Mouse (Mus musculus): ENCODE results near the gene Col4a2. TPM values are rescaled to one million over a fixed set of nuclear protein-coding genes. Genes with fewer than 3 reads are reported as not detected.

Gene Col4a2
- polyA plus RNA-seq, 1 experiment = 8.4 TPM

GRCm38 (mm10) chr8:11384841-11385240 is 72.2 kb downstream of the Col4a2 start:
- no peak for TF ChIP-seq CTCF (IDR thresholded peaks at IDR 0.05; ENCODE audit: control insufficient read depth, insufficient read depth, insufficient replicate concordance, low read depth, low read length)
- no peak for TF ChIP-seq POLR2A (IDR thresholded peaks at IDR 0.05; ENCODE audit: control insufficient read depth, low read depth, low read length)
- H3K36me3 ChIP-seq (ENCODE audit: control insufficient read depth, insufficient read depth, low read length) = no peaks in the 10 kb centered on the region
- peak overlapping the region; percentile 79 for H3K27ac ChIP-seq (ENCODE audit: control insufficient read depth, insufficient read depth, low read depth, low read length)
- H3K4me3 ChIP-seq (ENCODE audit: control insufficient read depth, low read depth, low read length) = no peak overlapping the region
- H3K27me3 ChIP-seq (ENCODE audit: control insufficient read depth, insufficient read depth, low read length) = no peaks in the 10 kb centered on the region
- H3K4me1 ChIP-seq (ENCODE audit: control insufficient read depth, insufficient read depth, low read length) = peaks cover 3% of the 10 kb centered on the region

- peak overlapping the region; percentile 79 for H3K27ac ChIP-seq (ENCODE audit: control insufficient read depth, insufficient read depth, low read depth, low read length)
- H3K4me3 ChIP-seq (ENCODE audit: control insufficient read depth, low read depth, low read length) = no peak overlapping the region
- H3K4me1 ChIP-seq (ENCODE audit: control insufficient read depth, insufficient read depth, low read length) = peaks cover 3% of the 10 kb centered on the region
- TF ChIP-seq POLR2A (IDR thresholded peaks at IDR 0.05; ENCODE audit: control insufficient read depth, low read depth, low read length) (no peak), CTCF (IDR thresholded peaks at IDR 0.05; ENCODE audit: control insufficient read depth, insufficient read depth, insufficient replicate concordance, low read depth, low read length) (no peak)
- H3K27me3 ChIP-seq (ENCODE audit: control insufficient read depth, insufficient read depth, low read length) = no peaks in the 10 kb centered on the region
- no peaks in the 10 kb centered on the region for H3K36me3 ChIP-seq (ENCODE audit: control insufficient read depth, insufficient read depth, low read length)
Observed at GRCm38 (mm10) chr8:11385272-11385905, 72.8 kb downstream of the Col4a2 start.

GRCm38 (mm10) chr8:11387282-11387681 is 74.7 kb downstream of the Col4a2 start:
- no peak overlapping the region for H3K4me3 ChIP-seq (ENCODE audit: control insufficient read depth, low read depth, low read length)
- no peak overlapping the region for H3K27ac ChIP-seq (ENCODE audit: control insufficient read depth, insufficient read depth, low read depth, low read length)
- H3K27me3 ChIP-seq (ENCODE audit: control insufficient read depth, insufficient read depth, low read length) = no peaks in the 10 kb centered on the region
- H3K4me1 ChIP-seq (ENCODE audit: control insufficient read depth, insufficient read depth, low read length) = peaks cover 3% of the 10 kb centered on the region
- H3K36me3 ChIP-seq (ENCODE audit: control insufficient read depth, insufficient read depth, low read length) = no peaks in the 10 kb centered on the region
- TF ChIP-seq CTCF (IDR thresholded peaks at IDR 0.05; ENCODE audit: control insufficient read depth, insufficient read depth, insufficient replicate concordance, low read depth, low read length) = no peak
- no peak for TF ChIP-seq POLR2A (IDR thresholded peaks at IDR 0.05; ENCODE audit: control insufficient read depth, low read depth, low read length)

- Histone ChIP-seq H3K4me3 (ENCODE audit: control insufficient read depth, low read depth, low read length) (no peak overlapping the region), H3K27me3 (ENCODE audit: control insufficient read depth, insufficient read depth, low read length) (no peaks in the 10 kb centered on the region), H3K27ac (ENCODE audit: control insufficient read depth, insufficient read depth, low read depth, low read length) (no peak overlapping the region; the same call in 1 of the 2 replicates), H3K36me3 (ENCODE audit: control insufficient read depth, insufficient read depth, low read length) (no peaks in the 10 kb centered on the region), H3K4me1 (ENCODE audit: control insufficient read depth, insufficient read depth, low read length) (peaks cover 2% of the 10 kb centered on the region)
- TF ChIP-seq POLR2A (IDR thresholded peaks at IDR 0.05; ENCODE audit: control insufficient read depth, low read depth, low read length) (no peak), CTCF (IDR thresholded peaks at IDR 0.05; ENCODE audit: control insufficient read depth, insufficient read depth, insufficient replicate concordance, low read depth, low read length) (no peak)
Observed at GRCm38 (mm10) chr8:11389275-11390050, 76.9 kb downstream of the Col4a2 start.

GRCm38 (mm10) chr8:11392739-11393138 is 80.1 kb downstream of the Col4a2 start:
- TF ChIP-seq POLR2A (IDR thresholded peaks at IDR 0.05; ENCODE audit: control insufficient read depth, low read depth, low read length) = no peak
- peak; percentile 75; the same call in 1 of the 2 replicates for TF ChIP-seq CTCF (IDR thresholded peaks at IDR 0.05; ENCODE audit: control insufficient read depth, insufficient read depth, insufficient replicate concordance, low read depth, low read length)
- no peak overlapping the region for H3K4me3 ChIP-seq (ENCODE audit: control insufficient read depth, low read depth, low read length)
- no peaks in the 10 kb centered on the region for H3K36me3 ChIP-seq (ENCODE audit: control insufficient read depth, insufficient read depth, low read length)
- no peaks in the 10 kb centered on the region for H3K27me3 ChIP-seq (ENCODE audit: control insufficient read depth, insufficient read depth, low read length)
- H3K27ac ChIP-seq (ENCODE audit: control insufficient read depth, insufficient read depth, low read depth, low read length) = peak overlapping the region; percentile 58
- H3K4me1 ChIP-seq (ENCODE audit: control insufficient read depth, insufficient read depth, low read length) = no peaks in the 10 kb centered on the region; the same call in 1 of the 2 replicates

- TF ChIP-seq CTCF (IDR thresholded peaks at IDR 0.05; ENCODE audit: control insufficient read depth, insufficient read depth, insufficient replicate concordance, low read depth, low read length) (no peak), POLR2A (IDR thresholded peaks at IDR 0.05; ENCODE audit: control insufficient read depth, low read depth, low read length) (no peak)
- no peak overlapping the region for H3K4me3 ChIP-seq (ENCODE audit: control insufficient read depth, low read depth, low read length)
- no peaks in the 10 kb centered on the region; the same call in 1 of the 2 replicates for H3K4me1 ChIP-seq (ENCODE audit: control insufficient read depth, insufficient read depth, low read length)
- no peaks in the 10 kb centered on the region for H3K36me3 ChIP-seq (ENCODE audit: control insufficient read depth, insufficient read depth, low read length)
- H3K27me3 ChIP-seq (ENCODE audit: control insufficient read depth, insufficient read depth, low read length) = no peaks in the 10 kb centered on the region
- peak overlapping the region; percentile 58 for H3K27ac ChIP-seq (ENCODE audit: control insufficient read depth, insufficient read depth, low read depth, low read length)
Observed at GRCm38 (mm10) chr8:11393161-11393560, 80.6 kb downstream of the Col4a2 start.

GRCm38 (mm10) chr8:11393607-11394006 is 81.0 kb downstream of the Col4a2 start:
- no peak for TF ChIP-seq CTCF (IDR thresholded peaks at IDR 0.05; ENCODE audit: control insufficient read depth, insufficient read depth, insufficient replicate concordance, low read depth, low read length)
- TF ChIP-seq POLR2A (IDR thresholded peaks at IDR 0.05; ENCODE audit: control insufficient read depth, low read depth, low read length) = no peak
- Histone ChIP-seq H3K27me3 (ENCODE audit: control insufficient read depth, insufficient read depth, low read length) (no peaks in the 10 kb centered on the region), H3K4me1 (ENCODE audit: control insufficient read depth, insufficient read depth, low read length) (no peaks in the 10 kb centered on the region; the same call in 1 of the 2 replicates), H3K27ac (ENCODE audit: control insufficient read depth, insufficient read depth, low read depth, low read length) (peak overlapping the region; percentile 58; the same call in 1 of the 2 replicates), H3K4me3 (ENCODE audit: control insufficient read depth, low read depth, low read length) (no peak overlapping the region), H3K36me3 (ENCODE audit: control insufficient read depth, insufficient read depth, low read length) (no peaks in the 10 kb centered on the region)
